Mouse (Mus musculus) thymus, adult 2 months (tissue): Measurements from ENCODE around the gene Ccl11.

ENCODE experiments used
- CTCF ChIP-seq: fragments of 200-500 bp; IDR thresholded peaks from 2 replicates; pipeline ENCODE4 v1.5.1; 2012; ENCODE audit warnings: mild to moderate bottlenecking, control low read depth, low read length, moderate library complexity, borderline replicate concordance; ENCODE audit not compliant: control insufficient read depth, poor library complexity, insufficient read depth; ENCODE audit errors: extremely low read depth
- POLR2A ChIP-seq: fragments of 200-500 bp; IDR thresholded peaks from 2 replicates; pipeline ENCODE4 v1.6.1; 2012; ENCODE audit warnings: mild to moderate bottlenecking, low read length, control low read depth, moderate library complexity; ENCODE audit not compliant: control insufficient read depth, poor library complexity, insufficient read depth; ENCODE audit errors: extremely low read depth

- TF ChIP-seq CTCF (no peak), POLR2A (no peak)
These were observed 41.3 kb upstream of the Ccl11 start for GRCm38 (mm10) chr11:82016181-82016780.
